Comparison of ENCODE assay signal across 10 mouse cellular contexts in genomic region chr5:114146028-114146888, GRCm38 (mm10). TPM values are rescaled to one million over a fixed set of nuclear protein-coding genes. Genes with fewer than 3 reads are reported as not detected.
DNase-seq lines count a peak whose midpoint lies in the region; ATAC-seq lines count a peak whose summit lies in the region.
"Had no signal": no experiment of that assay in that cellular context is flagged by ENCODE, and none has a peak within 500 bp of the region (broad histone marks: within the 10 kb centered on the region; RNA-seq: fewer than 3 reads in every experiment).

Gene Acacb (plus strand): TSS chr5:114146535.

- no peak for ATAC-seq in midbrain, embryonic 14.5 days (ENCODE audit: low FRiP score, low TSS enrichment)
- peak; percentile 64 for ATAC-seq in intestine, embryonic 15.5 days
- 0 out of 2 replicates have a peak, but pooled peaks have one; percentile 23 for ATAC-seq in stomach, embryonic 16.5 days (ENCODE audit: insufficient read depth, low FRiP score)
- ATAC-seq: lung, postnatal 0 days had no signal

- H3K27me3 ChIP-seq in midbrain, embryonic 10.5 days (ENCODE audit: low read depth, poor library complexity, severe bottlenecking) = no peaks in the 10 kb centered on the region
- H3K27me3 ChIP-seq in midbrain, embryonic 14.5 days (ENCODE audit: control insufficient read depth, insufficient read depth, low read length) = no peaks in the 10 kb centered on the region
- H3K27me3 ChIP-seq in intestine, embryonic 15.5 days (replicated peaks) = no peaks in the 10 kb centered on the region
- no peaks in the 10 kb centered on the region for H3K27me3 ChIP-seq in stomach, embryonic 16.5 days (ENCODE audit: control insufficient read depth, insufficient read depth, low read length)
- H3K27me3 ChIP-seq: embryonic facial prominence, embryonic 15.5 days had no signal

- no peaks in the 10 kb centered on the region for H3K9me3 ChIP-seq in midbrain, embryonic 10.5 days (replicated peaks)
- H3K9me3 ChIP-seq in midbrain, embryonic 14.5 days (ENCODE audit: control insufficient read depth, low read length) = no peaks in the 10 kb centered on the region
- no peaks in the 10 kb centered on the region for H3K9me3 ChIP-seq in intestine, embryonic 15.5 days
- H3K9me3 ChIP-seq in stomach, embryonic 16.5 days (replicated peaks; ENCODE audit: control insufficient read depth, low read length) = no peaks in the 10 kb centered on the region
- H3K9me3 ChIP-seq: embryonic facial prominence, embryonic 15.5 days had no signal

- no peak for DNase-seq in midbrain, embryonic 10.5 days (ENCODE audit: low spot score)
- no peak for DNase-seq in midbrain, embryonic 14.5 days
- peak; percentile 52 for DNase-seq in gastrocnemius, postnatal 14 days
- no peak for DNase-seq in layer of hippocampus, adult 8-10 months (ENCODE audit: low spot score in 2 of 2)
- DNase-seq in urinary bladder, postnatal 14 days (ENCODE audit: low spot score) = no peak
- DNase-seq in right cerebral cortex, postnatal 36 days (ENCODE audit: low spot score in 2 of 2) = no peak

- H3K4me3 ChIP-seq in midbrain, embryonic 10.5 days = no peak within 1 kb of the TSS
- H3K4me3 ChIP-seq in midbrain, embryonic 14.5 days (replicated peaks; ENCODE audit: low read depth, low read length) = no peak within 1 kb of the TSS
- H3K4me3 ChIP-seq in intestine, embryonic 15.5 days (replicated peaks) = no peak within 1 kb of the TSS
- H3K4me3 ChIP-seq in stomach, embryonic 16.5 days (replicated peaks; ENCODE audit: low read length) = no peak within 1 kb of the TSS
- H3K4me3 ChIP-seq: embryonic facial prominence, embryonic 15.5 days had no signal

- H3K27ac ChIP-seq in midbrain, embryonic 10.5 days (replicated peaks) = peak within 1 kb of the TSS; percentile 52
- H3K27ac ChIP-seq in midbrain, embryonic 14.5 days (replicated peaks; ENCODE audit: low read depth, low read length) = no peak within 1 kb of the TSS
- H3K27ac ChIP-seq in intestine, embryonic 15.5 days = peak within 1 kb of the TSS; percentile 36; the same call in 1 of the 2 replicates
- peak within 1 kb of the TSS; percentile 19; the same call in 1 of the 2 replicates for H3K27ac ChIP-seq in stomach, embryonic 16.5 days (ENCODE audit: low read length)
- H3K27ac ChIP-seq: embryonic facial prominence, embryonic 15.5 days had no signal

- H3K4me1 ChIP-seq in midbrain, embryonic 10.5 days = peaks cover 21% of the 10 kb centered on the region
- H3K4me1 ChIP-seq in midbrain, embryonic 14.5 days (ENCODE audit: control insufficient read depth, insufficient read depth, low read length) = peaks cover 3% of the 10 kb centered on the region; the same call in 1 of the 2 replicates
- peaks cover 21% of the 10 kb centered on the region for H3K4me1 ChIP-seq in intestine, embryonic 15.5 days (replicated peaks)
- H3K4me1 ChIP-seq in stomach, embryonic 16.5 days (ENCODE audit: control insufficient read depth, insufficient read depth, low read length) = no peaks in the 10 kb centered on the region
- H3K4me1 ChIP-seq: embryonic facial prominence, embryonic 15.5 days had no signal

- H3K4me2 ChIP-seq in midbrain, embryonic 14.5 days (ENCODE audit: low read length) = no peak within 1 kb of the TSS
- 0 out of 2 replicates have a peak within 1 kb of the TSS, but pooled peaks have one; percentile 22 for H3K4me2 ChIP-seq in intestine, embryonic 15.5 days (replicated peaks)
- no peak within 1 kb of the TSS for H3K4me2 ChIP-seq in stomach, embryonic 16.5 days (ENCODE audit: low read depth, low read length)
- H3K4me2 ChIP-seq: embryonic facial prominence, embryonic 15.5 days had no signal

- 59% methylated on average over 19 of the region's 19 CpGs for WGBS in midbrain, embryonic 10.5 days
- 56% methylated on average over 19 of the region's 19 CpGs for WGBS in midbrain, embryonic 14.5 days
- WGBS in intestine, embryonic 15.5 days = 28% methylated on average over 19 of the region's 19 CpGs
- WGBS in stomach, embryonic 16.5 days = 35% methylated on average over 19 of the region's 19 CpGs

- H3K9ac ChIP-seq in midbrain, embryonic 14.5 days (replicated peaks; ENCODE audit: low read length) = no peak within 1 kb of the TSS
- no peak within 1 kb of the TSS for H3K9ac ChIP-seq in intestine, embryonic 15.5 days
- H3K9ac ChIP-seq in stomach, embryonic 16.5 days (ENCODE audit: low read length) = 0 out of 2 replicates have a peak within 1 kb of the TSS, but pooled peaks have one; percentile 18
- H3K9ac ChIP-seq: embryonic facial prominence, embryonic 15.5 days had no signal

- H3K36me3 ChIP-seq in midbrain, embryonic 10.5 days = no peaks in the 10 kb centered on the region
- no peaks in the 10 kb centered on the region for H3K36me3 ChIP-seq in midbrain, embryonic 14.5 days (ENCODE audit: control insufficient read depth, insufficient read depth, low read length)
- no peaks in the 10 kb centered on the region for H3K36me3 ChIP-seq in intestine, embryonic 15.5 days
- H3K36me3 ChIP-seq in stomach, embryonic 16.5 days (ENCODE audit: control insufficient read depth, insufficient read depth, low read length) = no peaks in the 10 kb centered on the region
- H3K36me3 ChIP-seq: embryonic facial prominence, embryonic 15.5 days had no signal

- intact Hi-C loops in gastrocnemius, postnatal 14 days (cut with DNase I; ENCODE audit: low total_unique reads) = no loop called here

RNA-seq across cellular contexts. Expression of gene Acacb, which starts in this region (rescaled TPM):
- polyA plus RNA-seq in midbrain, embryonic 10.5 days (2016; fragmentation: Nextera tagmentation; extraction: Ambion mirVana) = 2.6 and 3.3 TPM in 2 replicates
- 3.6 and 5.6 TPM in 2 replicates for polyA plus RNA-seq in midbrain, embryonic 14.5 days (2014; fragmentation: Nextera tagmentation; extraction: Ambion mirVana)
- total RNA-seq in gastrocnemius, postnatal 14 days (2021) = 10 to 100 TPM; 66.4 to 98.1 TPM
- polyA plus RNA-seq in intestine, embryonic 15.5 days (2015; fragmentation: Nextera tagmentation; extraction: Ambion mirVana) = 1.4 and 1.7 TPM in 2 replicates
- 2.1 and 3.2 TPM in 2 replicates for polyA plus RNA-seq in stomach, embryonic 16.5 days (2015; fragmentation: Nextera tagmentation; extraction: Ambion mirVana)
- 1 to 10 TPM; 6.1 to 7.4 (median 6.6) TPM for total RNA-seq in layer of hippocampus, adult 8-10 months (2022)

Comparison
In these comparisons a context has a peak if more than half of its experiments do, and no peak if none do; other contexts are left out.
1. RNA of gene Acacb (total RNA-seq): 66.4 to 98.1 TPM in gastrocnemius, postnatal 14 days; 6.1 to 7.4 TPM in layer of hippocampus, adult 8-10 months; every median in the first group is over 4 times any median in the second.